Mouse (Mus musculus) G1E (cell line): ENCODE data around the gene Nap1l5.

Source experiments
- CTCF ChIP-seq: IDR thresholded peaks from 2 replicates; pipeline ENCODE4 v1.5.1; 2012; ENCODE audit warnings: low read depth, low read length, inconsistent platforms, mixed read lengths
- GATA1 ChIP-seq: IDR thresholded peaks from 2 replicates; pipeline ENCODE4 v1.6.1; 2012; ENCODE audit warnings: borderline replicate concordance, low read length, inconsistent platforms, mixed read lengths
- GATA2 ChIP-seq: IDR thresholded peaks from 2 replicates; pipeline ENCODE4 v1.6.1; 2012; ENCODE audit warnings: low read depth, low read length, inconsistent platforms, borderline replicate concordance
- TAL1 ChIP-seq: conservative IDR thresholded peaks from 2 replicates; pipeline ENCODE4 v1.6.1; 2012; ENCODE audit warnings: low read depth, low read length, inconsistent platforms, mixed read lengths

DNA sequence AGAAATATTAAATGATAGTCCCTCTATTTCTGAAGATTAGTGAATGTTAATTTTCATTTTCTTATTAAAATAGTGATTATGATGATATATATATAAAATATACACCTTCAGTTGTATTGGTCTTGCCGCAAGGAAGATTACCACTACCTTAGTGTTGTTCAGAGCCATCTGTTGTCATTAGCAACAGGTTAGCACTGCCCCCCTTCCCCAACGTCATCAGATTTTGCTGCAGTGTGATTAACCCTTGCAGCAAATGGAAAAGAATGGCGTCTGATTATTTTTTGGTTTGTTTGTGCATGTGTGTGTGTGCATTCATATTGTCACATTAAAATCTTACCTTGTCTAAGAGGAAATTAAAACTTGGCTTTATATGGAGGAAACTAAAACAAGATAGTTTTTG, 2.3 kb downstream of the Nap1l5 start:
- no peak for TF ChIP-seq CTCF
- no peak for TF ChIP-seq TAL1
- no peak for TF ChIP-seq GATA1
- TF ChIP-seq GATA2, result no peak
